Mouse (Mus musculus) right cerebral cortex, adult 2 months (tissue): ENCODE measurements around the gene Nrip1.
A peak's percentile ranks its signal among the peaks of the same experiment; 100 is the strongest.

Experiments used
- DNase-seq, 2 experiments: peaks; one replicate each; pipeline ENCODE4 v3.0.0; 2021 to 2022; ENCODE audit warnings: low spot score in 2 of 2

The Nrip1 gene

GRCm38 (mm10) chr16:76372045-76372940 is 1.3 kb downstream of the Nrip1 start:
- DNase-seq = peak; percentile 42 to 66

GRCm38 (mm10) chr16:76371614-76371917 is 2.1 kb downstream of the Nrip1 start:
- no peak for DNase-seq

GRCm38 (mm10) chr16:76370716-76371613 is 2.7 kb downstream of the Nrip1 start:
- no peak for DNase-seq

- DNase-seq = no peak
These were observed 3.4 kb downstream of the Nrip1 start for GRCm38 (mm10) chr16:76370041-76370715.

GRCm38 (mm10) chr16:76369236-76369635 is 4.4 kb downstream of the Nrip1 start:
- DNase-seq = no peak

- DNase-seq = no peak
These were observed 6.2 kb downstream of the Nrip1 start for GRCm38 (mm10) chr16:76367261-76367908.

- no peak for DNase-seq
These were observed 7.7 kb downstream of the Nrip1 start for GRCm38 (mm10) chr16:76365790-76366406.

- DNase-seq = no peak
These were observed 8.4 kb downstream of the Nrip1 start for GRCm38 (mm10) chr16:76365237-76365636.

GRCm38 (mm10) chr16:76363641-76364040 is 10.0 kb downstream of the Nrip1 start:
- no peak for DNase-seq

GRCm38 (mm10) chr16:76362982-76363381 is 10.6 kb downstream of the Nrip1 start:
- no peak for DNase-seq

GRCm38 (mm10) chr16:76360441-76360840 is 13.2 kb downstream of the Nrip1 start:
- DNase-seq = no peak

GRCm38 (mm10) chr16:76358757-76359156 is 14.9 kb downstream of the Nrip1 start:
- DNase-seq = no peak

GRCm38 (mm10) chr16:76358128-76358748 is 15.4 kb downstream of the Nrip1 start:
- no peak for DNase-seq

- no peak for DNase-seq
These were observed 16.5 kb downstream of the Nrip1 start for GRCm38 (mm10) chr16:76357155-76357554.

- no peak for DNase-seq
These were observed 17.6 kb downstream of the Nrip1 start for GRCm38 (mm10) chr16:76355947-76356550.

- DNase-seq = no peak
These were observed 18.4 kb downstream of the Nrip1 start for GRCm38 (mm10) chr16:76355267-76355666.

GRCm38 (mm10) chr16:76354841-76355240 is 18.8 kb downstream of the Nrip1 start:
- DNase-seq = no peak

GRCm38 (mm10) chr16:76354289-76354688 is 19.3 kb downstream of the Nrip1 start:
- no peak for DNase-seq

- no peak for DNase-seq
These were observed 22.7 kb downstream of the Nrip1 start for GRCm38 (mm10) chr16:76350922-76351321.

- no peak for DNase-seq
These were observed 24.6 kb downstream of the Nrip1 start for GRCm38 (mm10) chr16:76349053-76349452.
